Mouse (Mus musculus): ENCODE results near the gene Myo1a. TPM values are rescaled to one million over a fixed set of nuclear protein-coding genes. Genes with fewer than 3 reads are reported as not detected.
"Not testable (repeated sequence)": the region's sequence is repeated elsewhere in the genome, so short reads cannot be mapped to it uniquely, and the experiment has no call there.

Myo1a gene
- polyA plus RNA-seq (2015; fragmentation: Nextera tagmentation; extraction: Ambion mirVana) = 15.3 and 17.1 TPM in 2 replicates

DNA sequence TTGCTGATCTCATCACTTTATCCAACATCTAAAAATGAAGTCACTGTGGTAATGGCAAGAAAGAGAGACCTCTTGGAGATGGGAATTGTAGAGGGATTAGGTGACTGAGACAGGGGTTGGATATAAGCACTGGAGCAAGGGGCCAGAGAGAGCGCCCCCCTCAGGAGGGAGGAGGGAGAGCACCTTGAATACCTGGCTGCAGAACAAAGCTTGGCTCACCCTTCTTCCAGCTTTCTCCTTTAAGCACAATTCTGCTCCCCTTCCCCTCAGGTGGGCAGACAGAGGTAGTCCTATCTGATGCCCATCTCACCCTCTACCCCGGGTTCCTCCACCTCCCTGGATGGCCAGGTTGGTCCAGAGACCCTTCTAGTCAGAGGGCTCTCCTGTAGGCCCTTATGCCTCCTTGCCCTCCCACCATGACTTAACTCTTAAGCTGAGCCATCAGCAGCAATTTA is at the start of gene Myo1a:
Myo1a (plus strand) TSS at position 405 of the 455 bp plus-strand sequence.
- Histone ChIP-seq H3K4me1 (0 out of 2 replicates have a peak, but pooled peaks cover 3% of the 10 kb centered on the region), H3K36me3 (no peaks in the 10 kb centered on the region), H3K9ac (no peak within 1 kb of the TSS), H3K27me3 (replicated peaks) (no peaks in the 10 kb centered on the region), H3K4me3 (replicated peaks) (peak within 1 kb of the TSS; percentile 9; the same call in 1 of the 2 replicates), H3K4me2 (peak within 1 kb of the TSS; percentile 29; the same call in 1 of the 2 replicates), H3K9me3 (no peaks in the 10 kb centered on the region), H3K27ac (peak within 1 kb of the TSS; percentile 44; the same call in 1 of the 2 replicates)
- 55% methylated on average over 2 of the region's 2 CpGs for WGBS
- no peak for ATAC-seq (ENCODE audit: insufficient read depth, low FRiP score, low read depth)

DNA sequence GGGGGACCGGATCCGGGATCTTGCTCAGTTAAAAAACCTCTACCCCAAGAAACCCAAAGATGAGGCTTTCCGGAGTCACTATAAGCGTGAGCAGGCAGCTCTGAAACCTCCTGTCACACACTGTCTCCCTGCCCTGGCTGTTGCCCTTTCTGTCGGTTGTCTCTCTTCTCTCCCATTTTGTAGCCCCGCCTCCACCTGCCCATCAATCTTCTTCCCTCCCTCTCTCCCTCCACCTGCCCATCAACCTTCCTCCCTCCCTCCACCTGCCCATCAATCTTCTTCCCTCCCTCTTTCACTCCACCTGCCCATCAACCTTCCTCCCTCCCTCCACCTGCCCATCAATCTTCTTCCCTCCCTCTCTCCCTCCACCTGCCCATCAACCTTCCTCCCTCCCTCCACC is 47.4 kb upstream of the Myo1a start:
- H3K9ac ChIP-seq; H3K4me3 ChIP-seq (replicated peaks); H3K9me3 ChIP-seq; H3K27me3 ChIP-seq (replicated peaks); H3K27ac ChIP-seq; H3K4me2 ChIP-seq; ATAC-seq (ENCODE audit: insufficient read depth, low FRiP score, low read depth): not testable (repeated sequence)
- 70% methylated on average over 6 of the region's 6 CpGs for WGBS
- Histone ChIP-seq H3K36me3 (peaks cover 35% of the 10 kb centered on the region), H3K4me1 (peaks cover 21% of the 10 kb centered on the region)

DNA sequence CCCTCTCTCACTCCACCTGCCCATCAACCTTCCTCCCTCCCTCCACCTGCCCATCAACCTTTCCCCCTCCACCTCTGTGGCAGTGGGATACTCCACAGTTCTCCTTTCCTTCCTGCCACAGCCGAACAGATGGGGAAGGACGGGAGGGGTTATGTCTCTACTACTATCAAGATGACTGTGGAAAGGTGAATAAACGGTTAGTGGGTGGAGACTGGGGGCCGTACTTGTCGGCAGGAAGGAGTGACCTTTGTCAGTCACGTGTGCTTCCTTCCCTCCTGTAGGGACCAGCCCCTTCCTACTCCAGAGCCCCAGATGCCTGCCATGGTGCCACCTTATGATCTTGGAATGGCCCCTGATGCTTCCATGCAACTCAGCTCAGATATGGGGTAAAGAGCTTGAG is 46.9 kb upstream of the Myo1a start:
- peaks cover 32% of the 10 kb centered on the region for H3K36me3 ChIP-seq

DNA sequence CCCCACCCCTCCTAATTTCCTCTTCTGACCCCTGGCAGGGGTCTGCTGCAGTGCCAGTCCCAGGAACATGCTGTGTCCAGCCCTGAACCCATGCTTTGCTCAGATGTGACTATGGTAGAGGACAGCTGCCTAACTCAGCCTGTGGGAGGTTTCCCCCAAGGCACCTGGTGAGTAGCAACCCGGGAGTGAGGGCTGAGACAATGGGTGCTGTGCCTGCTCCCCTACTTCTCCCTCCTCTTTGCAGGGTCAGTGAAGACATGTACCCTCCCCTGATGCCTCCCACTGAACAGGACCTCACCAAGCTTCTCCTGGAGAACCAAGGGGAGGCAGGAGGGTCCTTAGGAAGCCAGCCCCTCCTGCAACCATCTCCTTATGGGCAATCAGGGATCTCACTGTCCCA is 45.4 kb upstream of the Myo1a start:
- ATAC-seq (ENCODE audit: insufficient read depth, low FRiP score, low read depth) = no peak
- Histone ChIP-seq H3K27me3 (replicated peaks) (no peaks in the 10 kb centered on the region), H3K4me3 (replicated peaks) (no peak overlapping the region), H3K9me3 (no peaks in the 10 kb centered on the region), H3K36me3 (peaks cover 26% of the 10 kb centered on the region), H3K4me2 (no peak overlapping the region), H3K4me1 (peaks cover 41% of the 10 kb centered on the region), H3K9ac (no peak overlapping the region), H3K27ac (no peak overlapping the region)
- 58% methylated on average over 1 of the region's 1 CpGs for WGBS

More for the DNA sequence above, 46.9 kb upstream of the Myo1a start:
- 16% methylated on average over 6 of the region's 6 CpGs for WGBS
- no peaks in the 10 kb centered on the region for H3K9me3 ChIP-seq
- 0 out of 2 replicates have a peak, but pooled peaks have one; percentile 12 for ATAC-seq (ENCODE audit: insufficient read depth, low FRiP score, low read depth)
- no peak overlapping the region for H3K4me2 ChIP-seq
- H3K4me3 ChIP-seq (replicated peaks) = no peak overlapping the region
- no peaks in the 10 kb centered on the region for H3K27me3 ChIP-seq (replicated peaks)
- H3K4me1 ChIP-seq = peaks cover 26% of the 10 kb centered on the region
- no peak overlapping the region for H3K27ac ChIP-seq
- H3K9ac ChIP-seq = no peak overlapping the region

DNA sequence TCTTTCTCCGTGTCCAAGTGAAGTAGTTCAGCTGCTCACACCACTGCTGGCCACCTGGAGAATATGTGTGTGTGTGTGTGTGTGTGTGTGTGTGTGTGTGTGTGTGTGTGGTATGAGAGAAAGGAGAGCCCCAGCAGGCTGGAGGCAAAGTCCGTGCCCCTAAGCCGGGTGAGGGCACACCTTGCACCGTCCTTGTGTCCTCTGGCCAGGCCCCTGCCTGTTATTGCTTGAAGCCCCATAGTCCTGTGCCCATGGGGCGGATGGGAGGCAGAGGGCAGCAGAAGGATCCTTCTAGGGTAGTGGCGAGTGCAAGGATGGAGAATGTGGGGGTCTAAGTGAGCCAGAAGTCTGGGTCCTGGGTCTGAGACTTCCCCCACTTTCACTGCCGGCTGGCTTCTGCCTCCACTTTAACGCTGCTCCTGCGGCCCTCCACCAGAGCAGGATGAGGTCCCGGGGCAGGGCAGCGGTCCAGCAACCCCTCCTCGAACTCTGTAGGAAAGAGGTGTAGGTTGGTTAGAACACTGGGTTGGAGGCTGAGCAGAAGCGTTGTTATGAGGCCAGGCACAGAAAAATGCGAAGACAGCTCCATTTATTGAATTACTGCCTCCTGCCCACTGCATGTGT is 43.6 kb upstream of the Myo1a start:
- Histone ChIP-seq H3K27ac (peak overlapping the region; percentile 82), H3K4me3 (replicated peaks) (peak overlapping the region; percentile 23), H3K36me3 (peaks cover 17% of the 10 kb centered on the region; the same call in 1 of the 2 replicates), H3K9me3 (no peaks in the 10 kb centered on the region), H3K4me1 (peaks cover 49% of the 10 kb centered on the region), H3K9ac (no peak overlapping the region), H3K27me3 (replicated peaks) (no peaks in the 10 kb centered on the region), H3K4me2 (peak overlapping the region; percentile 49)
- 23% methylated on average over 14 of the region's 14 CpGs for WGBS
- ATAC-seq (ENCODE audit: insufficient read depth, low FRiP score, low read depth) = no peak

DNA sequence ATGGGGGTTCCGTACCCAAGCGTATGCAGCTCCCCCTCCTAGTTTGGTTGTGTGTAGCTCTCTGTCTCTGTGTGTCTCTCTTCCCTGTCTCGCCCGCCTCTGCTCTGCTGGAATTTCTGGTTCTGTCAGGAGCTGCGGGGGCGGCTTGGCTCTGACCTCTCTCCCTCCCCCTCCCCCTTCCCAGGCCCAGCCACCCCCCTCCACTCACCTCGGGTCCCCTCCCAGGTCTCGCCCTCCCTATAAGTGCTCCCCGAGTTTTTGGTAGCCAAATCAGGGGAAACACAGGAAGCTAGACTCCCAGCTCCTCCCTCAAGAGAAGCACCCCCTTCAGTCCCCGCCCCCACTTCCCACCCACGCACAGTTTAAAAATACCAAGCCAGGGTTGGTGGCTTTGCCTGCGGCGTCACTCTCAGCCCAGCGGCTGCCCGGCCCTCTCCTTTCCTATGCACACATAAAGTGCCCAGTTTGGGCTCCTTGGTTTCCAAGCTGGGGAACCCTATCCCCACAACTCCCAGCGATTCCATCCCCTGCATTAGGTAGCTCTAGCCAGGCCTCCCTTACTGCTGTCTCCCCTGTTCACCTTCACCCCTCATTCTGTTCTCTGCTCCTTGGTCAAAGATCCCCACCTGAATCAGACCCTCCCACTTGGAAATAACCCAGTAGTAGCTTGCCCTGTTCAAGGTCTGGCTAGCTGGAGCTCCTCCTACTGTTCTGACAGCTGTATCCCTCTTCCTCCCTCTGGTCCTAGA is 42.9 kb upstream of the Myo1a start:
- H3K4me1 ChIP-seq = peaks cover 49% of the 10 kb centered on the region
- no peak overlapping the region for H3K9ac ChIP-seq
- no peaks in the 10 kb centered on the region for H3K27me3 ChIP-seq (replicated peaks)
- ATAC-seq (ENCODE audit: insufficient read depth, low FRiP score, low read depth) = peak; percentile 33
- H3K27ac ChIP-seq = peak overlapping the region; percentile 82
- H3K4me2 ChIP-seq = peak overlapping the region; percentile 49
- H3K9me3 ChIP-seq = no peaks in the 10 kb centered on the region
- peak overlapping the region; percentile 23 for H3K4me3 ChIP-seq (replicated peaks)
- peaks cover 14% of the 10 kb centered on the region; the same call in 1 of the 2 replicates for H3K36me3 ChIP-seq
- 3% methylated on average over 16 of the region's 16 CpGs for WGBS

DNA sequence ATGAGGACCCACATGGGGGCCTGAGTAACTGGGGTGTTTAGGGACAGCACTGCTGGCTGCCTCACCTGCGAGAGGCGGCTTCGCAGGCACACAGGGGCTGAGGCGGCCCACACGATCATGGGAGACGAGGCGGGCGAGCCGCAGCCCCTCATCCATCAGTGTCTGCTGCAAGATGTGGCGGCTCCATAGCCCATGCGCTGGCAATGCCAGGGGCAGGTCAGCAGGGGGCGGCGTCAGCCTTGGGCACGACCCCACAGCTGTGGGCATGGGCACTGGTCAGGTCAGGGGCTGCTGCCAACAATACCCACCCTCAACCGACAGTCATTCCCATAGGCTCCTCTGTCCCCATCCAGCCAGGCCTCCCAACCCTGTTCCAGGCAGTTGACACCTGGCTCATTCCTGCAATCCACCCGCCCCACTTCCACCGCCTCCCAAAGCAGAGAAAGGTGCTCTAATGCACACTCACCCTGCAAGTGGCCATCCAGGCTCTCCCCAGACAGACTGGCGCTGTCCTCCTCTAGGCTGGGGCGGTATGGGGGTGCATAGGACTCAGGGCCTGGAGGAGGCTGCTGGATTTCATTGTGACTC is 42.2 kb upstream of the Myo1a start:
- peaks cover 54% of the 10 kb centered on the region for H3K4me1 ChIP-seq
- WGBS = 29% methylated on average over 19 of the region's 19 CpGs
- H3K4me3 ChIP-seq (replicated peaks) = peak overlapping the region; percentile 17; the same call in 1 of the 2 replicates
- H3K4me2 ChIP-seq = peak overlapping the region; percentile 49
- no peaks in the 10 kb centered on the region for H3K9me3 ChIP-seq
- no peak for ATAC-seq (ENCODE audit: insufficient read depth, low FRiP score, low read depth)
- H3K27me3 ChIP-seq (replicated peaks) = no peaks in the 10 kb centered on the region
- no peak overlapping the region for H3K9ac ChIP-seq
- H3K27ac ChIP-seq = peak overlapping the region; percentile 82
- H3K36me3 ChIP-seq = peaks cover 14% of the 10 kb centered on the region; the same call in 1 of the 2 replicates

DNA sequence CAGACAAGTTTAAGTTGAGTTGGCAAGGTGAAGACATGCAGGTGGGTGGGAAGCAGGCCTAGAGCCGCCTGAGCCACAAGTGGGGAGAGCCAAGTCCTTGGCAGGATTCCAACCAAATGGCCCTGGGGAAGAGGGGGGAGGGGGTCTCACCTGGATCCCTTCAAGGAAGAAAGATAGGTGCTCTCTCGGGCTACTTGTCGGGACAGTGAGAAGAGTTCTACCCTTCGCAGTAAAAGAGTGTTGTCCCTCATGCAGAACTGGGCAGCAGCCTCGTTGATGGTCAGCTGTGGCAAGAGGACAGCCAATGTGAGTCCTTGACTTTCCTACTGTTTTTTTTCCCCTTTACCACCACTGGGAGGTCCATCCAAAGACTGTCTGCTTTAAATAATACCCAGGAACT is 41.4 kb upstream of the Myo1a start:
- Histone ChIP-seq H3K9me3 (no peaks in the 10 kb centered on the region), H3K4me3 (replicated peaks) (no peak overlapping the region), H3K4me1 (peaks cover 53% of the 10 kb centered on the region), H3K27ac (0 out of 2 replicates have a peak overlapping the region, but pooled peaks have one; percentile 23), H3K4me2 (no peak overlapping the region; the same call in 1 of the 2 replicates), H3K36me3 (peaks cover 13% of the 10 kb centered on the region; the same call in 1 of the 2 replicates), H3K9ac (no peak overlapping the region), H3K27me3 (replicated peaks) (no peaks in the 10 kb centered on the region)
- no peak for ATAC-seq (ENCODE audit: insufficient read depth, low FRiP score, low read depth)
- 32% methylated on average over 5 of the region's 5 CpGs for WGBS

DNA sequence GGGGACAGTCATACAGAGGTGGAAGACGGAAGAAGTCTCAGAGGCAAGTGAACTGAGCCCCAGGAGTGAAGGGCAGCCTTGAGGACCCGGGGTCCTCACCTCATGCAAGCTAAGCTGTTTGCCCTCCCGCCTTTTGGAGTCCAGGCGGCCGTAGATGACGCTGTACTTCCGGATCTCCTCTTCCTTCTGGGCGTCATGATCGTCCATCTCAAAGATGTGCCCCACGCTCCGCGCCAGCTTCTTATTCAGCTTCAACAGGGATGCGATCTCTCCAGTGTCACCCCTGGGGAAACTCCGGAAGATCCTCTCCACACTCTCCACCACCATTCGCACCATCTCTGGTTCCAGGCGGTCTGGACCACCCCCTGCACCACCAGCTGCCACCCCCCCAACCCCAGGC is 40.8 kb upstream of the Myo1a start:
- ATAC-seq (ENCODE audit: insufficient read depth, low FRiP score, low read depth) = no peak
- 44% methylated on average over 16 of the region's 16 CpGs for WGBS
- Histone ChIP-seq H3K36me3 (peaks cover 10% of the 10 kb centered on the region; the same call in 1 of the 2 replicates), H3K4me1 (peaks cover 53% of the 10 kb centered on the region), H3K4me3 (replicated peaks) (peak overlapping the region; percentile 65; the same call in 1 of the 2 replicates), H3K9ac (no peak overlapping the region), H3K9me3 (no peaks in the 10 kb centered on the region), H3K27ac (no peak overlapping the region), H3K27me3 (replicated peaks) (no peaks in the 10 kb centered on the region), H3K4me2 (peak overlapping the region; percentile 85)

DNA sequence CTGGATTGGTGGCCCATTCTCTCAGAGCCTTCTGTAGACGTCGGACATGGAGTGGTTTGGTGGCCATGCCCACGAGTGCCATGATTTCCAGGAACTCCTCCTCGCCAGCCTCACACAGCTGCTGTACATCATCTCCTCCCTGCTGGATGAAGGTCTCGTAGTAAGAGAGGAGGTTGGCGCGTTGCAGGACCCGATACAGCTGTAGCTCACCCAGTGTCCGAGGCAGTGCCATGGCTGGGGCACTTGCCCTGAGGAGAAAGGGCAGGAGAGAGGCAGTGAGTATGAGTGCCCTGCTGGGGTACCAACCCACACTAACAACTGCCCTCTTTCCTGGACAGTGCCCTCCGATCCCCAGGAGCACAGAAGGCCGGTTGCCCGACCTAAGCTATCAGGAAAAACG is 40.1 kb upstream of the Myo1a start:
- ATAC-seq (ENCODE audit: insufficient read depth, low FRiP score, low read depth) = no peak
- no peaks in the 10 kb centered on the region for H3K9me3 ChIP-seq
- no peaks in the 10 kb centered on the region for H3K27me3 ChIP-seq (replicated peaks)
- H3K36me3 ChIP-seq = peaks cover 8% of the 10 kb centered on the region; the same call in 1 of the 2 replicates
- H3K4me3 ChIP-seq (replicated peaks) = peak overlapping the region; percentile 65
- H3K27ac ChIP-seq = no peak overlapping the region
- 53% methylated on average over 13 of the region's 13 CpGs for WGBS
- peak overlapping the region; percentile 11; the same call in 1 of the 2 replicates for H3K9ac ChIP-seq
- H3K4me1 ChIP-seq = peaks cover 59% of the 10 kb centered on the region
- H3K4me2 ChIP-seq = peak overlapping the region; percentile 85

DNA sequence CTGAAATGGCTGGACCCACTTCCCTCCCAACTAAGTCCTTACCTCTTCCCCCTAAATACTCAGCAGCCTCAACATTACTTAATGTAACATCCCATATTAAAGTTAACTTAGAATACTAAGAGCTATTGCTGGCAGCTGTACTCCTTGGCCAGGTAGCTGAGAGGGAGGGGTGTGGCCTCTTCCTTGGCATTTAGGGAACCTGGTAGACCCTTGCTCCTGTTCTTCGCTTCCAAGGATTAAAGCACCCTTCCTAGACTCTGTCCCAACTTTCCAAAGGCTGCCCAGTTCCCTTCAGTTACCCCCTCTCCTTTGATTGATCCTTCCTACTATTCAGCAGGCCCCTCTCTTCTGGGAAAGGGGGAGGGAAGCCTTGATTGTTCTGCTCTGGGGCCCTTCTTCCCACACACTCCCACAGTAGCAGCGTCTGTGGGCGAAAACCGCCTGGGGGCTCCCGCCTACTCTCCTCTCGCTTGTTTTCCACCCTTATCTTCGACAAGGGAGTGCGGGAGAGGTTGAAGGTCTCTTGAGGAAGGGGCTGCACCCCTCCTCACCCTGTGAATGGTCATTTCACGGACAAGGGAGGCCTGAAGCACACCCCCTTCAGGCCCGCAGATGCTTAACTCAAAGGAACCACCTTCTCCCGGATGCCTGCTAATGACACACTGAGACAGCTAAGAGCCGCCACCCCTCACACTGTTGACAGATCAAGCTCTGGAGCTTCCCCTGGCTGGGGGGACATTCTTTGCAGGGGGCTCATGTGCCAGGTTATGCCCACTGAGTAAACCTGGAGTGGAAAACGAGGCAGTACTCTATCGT is 39.4 kb upstream of the Myo1a start:
- WGBS = 9% methylated on average over 14 of the region's 14 CpGs
- Histone ChIP-seq H3K9ac (peak overlapping the region; percentile 69), H3K4me3 (replicated peaks) (peak overlapping the region; percentile 65), H3K27me3 (replicated peaks) (no peaks in the 10 kb centered on the region), H3K4me1 (peaks cover 59% of the 10 kb centered on the region), H3K9me3 (no peaks in the 10 kb centered on the region), H3K4me2 (peak overlapping the region; percentile 85), H3K27ac (peak overlapping the region; percentile 94), H3K36me3 (peaks cover 6% of the 10 kb centered on the region; the same call in 1 of the 2 replicates)
- ATAC-seq (ENCODE audit: insufficient read depth, low FRiP score, low read depth) = no peak
